Mouse (Mus musculus) limb, embryonic 13.5 days (tissue): ENCODE measurements around the gene Frmd4a. TPM values are rescaled to one million over a fixed set of nuclear protein-coding genes. Genes with fewer than 3 reads are reported as not detected.

Experiments used
- ATAC-seq: fragments of 200-750 bp; cut with Nextera tagmentation; 2 replicates; pipeline ENCODE4 v1.8.0; 2017; ENCODE audit warnings: low read depth, moderate number of reproducible peaks, moderate TSS enrichment; ENCODE audit not compliant: low FRiP score
- H3K27ac ChIP-seq: fragments of 300-500 bp; sonication (generic); 2 replicates; pipeline ENCODE4 v1.5.1; 2015; ENCODE audit warnings: inconsistent platforms, mild to moderate bottlenecking, moderate library complexity
- H3K27me3 ChIP-seq: fragments of 300-500 bp; sonication (generic); 2 replicates; pipeline ENCODE4 v1.6.1; 2015; ENCODE audit warnings: mild to moderate bottlenecking, inconsistent platforms
- H3K36me3 ChIP-seq: fragments of 300-500 bp; sonication (generic); 2 replicates; pipeline ENCODE4 v1.6.1; 2015; ENCODE audit warnings: inconsistent platforms, mild to moderate bottlenecking, moderate library complexity
- H3K4me1 ChIP-seq: fragments of 300-500 bp; sonication (generic); 2 replicates; pipeline ENCODE4 v1.6.1; 2015; ENCODE audit warnings: inconsistent platforms
- H3K4me2 ChIP-seq: fragments of 300-500 bp; sonication (generic); replicated peaks from 2 replicates; pipeline ENCODE4 v1.6.1; 2015; ENCODE audit warnings: inconsistent platforms, mild to moderate bottlenecking, moderate library complexity
- H3K4me3 ChIP-seq: fragments of 300-500 bp; sonication (generic); 2 replicates; pipeline ENCODE4 v1.5.1; 2015; ENCODE audit warnings: moderate library complexity, mild to moderate bottlenecking, inconsistent platforms
- H3K9ac ChIP-seq: fragments of 300-500 bp; sonication (generic); 2 replicates; pipeline ENCODE4 v1.6.1; 2015; ENCODE audit warnings: mild to moderate bottlenecking, inconsistent platforms
- H3K9me3 ChIP-seq: fragments of 300-500 bp; sonication (generic); 2 replicates; pipeline ENCODE4 v1.6.1; 2016; ENCODE audit warnings: inconsistent platforms
- WGBS: fragments of 180-500 bp; shearing (Covaris S2); methylation state at CpG from one replicate; pipeline ENCODE4 v1.1.7; 2015; 5-methylcytosine and 5-hydroxymethylcytosine counted together
- polyA plus RNA-seq: library from polyadenylated mRNA; unstranded; fragments of >200 nt; fragmentation: Nextera tagmentation; extraction: Ambion mirVana; gene quantifications from 2 replicates; pipeline ENCODE4 v1.2.1, GENCODE M21; 2015

Gene Frmd4a
- polyA plus RNA-seq, 1 experiment from 2014 or later: 68.1 TPM

GRCm38 (mm10) chr2:4648094-4648493 is 630.6 kb downstream of the Frmd4a start:
- Histone ChIP-seq H3K4me2 (no peak overlapping the region), H3K36me3 (peaks cover 35% of the 10 kb centered on the region), H3K4me3 (no peak overlapping the region), H3K4me1 (peaks cover 16% of the 10 kb centered on the region), H3K27me3 (no peaks in the 10 kb centered on the region), H3K27ac (no peak overlapping the region), H3K9ac (no peak overlapping the region), H3K9me3 (no peaks in the 10 kb centered on the region)
- no peak for ATAC-seq
- WGBS: 91% methylated on average over 4 of the region's 4 CpGs

GRCm38 (mm10) chr2:4649646-4650045 is 632.1 kb downstream of the Frmd4a start:
- Histone ChIP-seq H3K27me3 (no peaks in the 10 kb centered on the region), H3K9ac (no peak overlapping the region), H3K4me3 (no peak overlapping the region), H3K36me3 (peaks cover 25% of the 10 kb centered on the region), H3K4me1 (peaks cover 16% of the 10 kb centered on the region), H3K9me3 (no peaks in the 10 kb centered on the region), H3K27ac (no peak overlapping the region), H3K4me2 (no peak overlapping the region; the same call in 1 of the 2 replicates)
- no peak for ATAC-seq
- 91% methylated on average over 2 of the region's 2 CpGs for WGBS

GRCm38 (mm10) chr2:4651500-4652285 is 634.2 kb downstream of the Frmd4a start, which contains the start of gene Prpf18:
TSS of gene Prpf18 (minus strand) at chr2:4652113.
- peaks cover 16% of the 10 kb centered on the region for H3K4me1 ChIP-seq
- H3K9me3 ChIP-seq: no peaks in the 10 kb centered on the region
- 1% methylated on average over 40 of the region's 40 CpGs for WGBS

GRCm38 (mm10) chr2:4660677-4661076 is 643.2 kb downstream of the Frmd4a start:
- no peaks in the 10 kb centered on the region for H3K27me3 ChIP-seq
- 88% methylated on average over 2 of the region's 2 CpGs for WGBS
- H3K27ac ChIP-seq: no peak overlapping the region
- no peak for ATAC-seq
- no peaks in the 10 kb centered on the region for H3K4me1 ChIP-seq
- H3K4me3 ChIP-seq: no peak overlapping the region
- H3K36me3 ChIP-seq: no peaks in the 10 kb centered on the region
- H3K9ac ChIP-seq: no peak overlapping the region
- H3K4me2 ChIP-seq: no peak overlapping the region
- H3K9me3 ChIP-seq: no peaks in the 10 kb centered on the region

More at GRCm38 (mm10) chr2:4651500-4652285, 634.2 kb downstream of the Frmd4a start, which contains the start of gene Prpf18:
- Histone ChIP-seq H3K9ac (peak within 1 kb of the TSS; percentile 89), H3K4me3 (peak within 1 kb of the TSS; percentile 71), H3K27me3 (no peaks in the 10 kb centered on the region), H3K27ac (peak within 1 kb of the TSS; percentile 11; the same call in 1 of the 2 replicates), H3K4me2 (peak within 1 kb of the TSS; percentile 86), H3K36me3 (peaks cover 8% of the 10 kb centered on the region; the same call in 1 of the 2 replicates)
- peak; percentile 88 for ATAC-seq
